Mouse (Mus musculus) neural tube, embryonic 11.5 days (tissue): Measurements from ENCODE around the gene Adgrg3. TPM values are rescaled to one million over a fixed set of nuclear protein-coding genes. Genes with fewer than 3 reads are reported as not detected.
"Not testable (repeated sequence)": the region's sequence is repeated elsewhere in the genome, so short reads cannot be mapped to it uniquely, and the experiment has no call there.

ENCODE experiments used
- ATAC-seq: fragments of 200-750 bp; cut with Nextera tagmentation; 2 replicates; pipeline ENCODE4 v1.8.0; 2017; ENCODE audit warnings: moderate number of reproducible peaks, mild to moderate bottlenecking, moderate TSS enrichment, moderate library complexity; ENCODE audit not compliant: insufficient read depth, low FRiP score, low TSS enrichment
- DNase-seq: peaks from one replicate; pipeline ENCODE4 v3.0.0-alpha.2; 2015; ENCODE audit warnings: low spot score
- H3K27ac ChIP-seq: fragments of 300-500 bp; sonication (generic); 2 replicates; pipeline ENCODE4 v1.5.1; 2014; ENCODE audit warnings: low read depth, mild to moderate bottlenecking, low read length
- H3K27me3 ChIP-seq: fragments of 300-500 bp; sonication (generic); 2 replicates; pipeline ENCODE4 v1.6.1; 2014; ENCODE audit warnings: mild to moderate bottlenecking, low read length, mixed read lengths; ENCODE audit not compliant: control insufficient read depth, insufficient read depth
- H3K36me3 ChIP-seq: fragments of 300-500 bp; sonication (generic); 2 replicates; pipeline ENCODE4 v1.6.1; 2014; ENCODE audit warnings: mild to moderate bottlenecking, low read length, moderate library complexity, mixed read lengths; ENCODE audit not compliant: control insufficient read depth, insufficient read depth
- H3K4me1 ChIP-seq: fragments of 300-500 bp; sonication (generic); 2 replicates; pipeline ENCODE4 v1.6.1; 2014; ENCODE audit warnings: low read length, mixed read lengths; ENCODE audit not compliant: control insufficient read depth, insufficient read depth
- H3K4me2 ChIP-seq: fragments of 300-500 bp; sonication (generic); 2 replicates; pipeline ENCODE4 v1.6.1; 2014; ENCODE audit warnings: low read depth, mild to moderate bottlenecking, moderate library complexity
- H3K4me3 ChIP-seq: fragments of 300-500 bp; sonication (generic); 2 replicates; pipeline ENCODE4 v1.5.1; 2014; ENCODE audit warnings: low read depth, low read length
- H3K9ac ChIP-seq: fragments of 300-500 bp; sonication (generic); 2 replicates; pipeline ENCODE4 v1.6.1; 2014; ENCODE audit warnings: mild to moderate bottlenecking, low read length
- H3K9me3 ChIP-seq: fragments of 300-500 bp; sonication (generic); 2 replicates; pipeline ENCODE4 v1.6.1; 2016; ENCODE audit warnings: low read length; ENCODE audit not compliant: control insufficient read depth
- WGBS: fragments of 180-500 bp; shearing (Covaris S2); extraction: QIAGEN DNeasy Blood & Tissue Kit; methylation state at CpG from one replicate; pipeline ENCODE4 v1.1.7; 2014; 5-methylcytosine and 5-hydroxymethylcytosine counted together
- polyA plus RNA-seq: library from polyadenylated mRNA; unstranded; fragments of >200 nt; fragmentation: Nextera tagmentation; extraction: Ambion mirVana; gene quantifications from 2 replicates; pipeline ENCODE4 v1.2.1, GENCODE M21; 2014

Adgrg3 gene
- polyA plus RNA-seq, 1 experiment from 2014 or later, result 4.1 TPM

DNA sequence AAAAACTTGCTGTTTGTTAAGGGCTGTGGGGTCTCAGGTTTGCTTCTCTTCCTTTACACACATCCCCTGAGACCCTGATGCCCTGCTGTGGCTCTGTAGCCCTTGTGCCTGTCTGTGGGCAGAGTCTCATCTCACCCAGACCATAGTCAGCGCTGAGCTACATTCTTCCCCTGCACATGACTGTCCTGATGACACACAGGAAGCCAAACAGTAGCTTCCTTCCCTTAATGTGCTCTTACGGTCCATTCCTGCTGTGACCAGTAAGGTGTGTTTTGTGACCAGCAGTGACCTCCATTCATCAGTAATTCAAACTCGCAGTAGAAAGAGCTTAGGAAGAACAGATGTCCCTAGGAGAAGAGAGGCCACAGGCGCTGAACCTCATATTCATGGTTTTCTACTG, 6.9 kb downstream of the Adgrg3 start:
- H3K4me1 ChIP-seq, result no peaks in the 10 kb centered on the region; the same call in 1 of the 2 replicates
- no peaks in the 10 kb centered on the region for H3K36me3 ChIP-seq
- H3K27me3 ChIP-seq, result no peaks in the 10 kb centered on the region
- no peaks in the 10 kb centered on the region for H3K9me3 ChIP-seq
- no peak overlapping the region for H3K4me2 ChIP-seq
- no peak for DNase-seq
- no peak for ATAC-seq
- H3K27ac ChIP-seq, result no peak overlapping the region
- 74% methylated on average over 4 of the region's 4 CpGs for WGBS
- H3K9ac ChIP-seq, result no peak overlapping the region
- H3K4me3 ChIP-seq, result no peak overlapping the region

DNA sequence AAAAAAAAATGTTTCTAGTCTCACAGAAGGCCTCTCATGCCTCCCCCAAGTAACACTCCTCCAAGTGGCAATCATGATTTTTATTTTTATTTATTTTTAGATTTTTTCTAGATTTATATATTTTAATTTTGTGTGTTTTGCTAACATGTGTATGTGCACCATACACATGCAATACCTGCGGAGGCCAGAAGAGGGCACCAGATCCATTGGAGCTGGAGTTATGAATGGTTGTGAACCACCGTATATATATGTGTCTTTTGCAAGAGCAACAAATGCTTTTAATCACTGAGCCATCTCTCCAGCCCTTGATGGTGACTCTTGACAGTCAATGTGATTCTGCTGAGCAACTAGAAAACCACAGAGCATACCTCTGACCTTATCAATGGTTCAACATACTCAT, 7.9 kb downstream of the Adgrg3 start:
- WGBS, result 64% methylated on average over 2 of the region's 2 CpGs
- Histone ChIP-seq H3K9ac (no peak overlapping the region), H3K4me3 (no peak overlapping the region), H3K27ac (no peak overlapping the region), H3K27me3 (no peaks in the 10 kb centered on the region), H3K9me3 (no peaks in the 10 kb centered on the region), H3K36me3 (no peaks in the 10 kb centered on the region), H3K4me2 (no peak overlapping the region), H3K4me1 (no peaks in the 10 kb centered on the region; the same call in 1 of the 2 replicates)
- no peak for DNase-seq
- ATAC-seq, result no peak

GRCm38 (mm10) chr8:95028391-95028790, 10.9 kb downstream of the Adgrg3 start:
- not testable (repeated sequence) for H3K9ac ChIP-seq, H3K27ac ChIP-seq

DNA sequence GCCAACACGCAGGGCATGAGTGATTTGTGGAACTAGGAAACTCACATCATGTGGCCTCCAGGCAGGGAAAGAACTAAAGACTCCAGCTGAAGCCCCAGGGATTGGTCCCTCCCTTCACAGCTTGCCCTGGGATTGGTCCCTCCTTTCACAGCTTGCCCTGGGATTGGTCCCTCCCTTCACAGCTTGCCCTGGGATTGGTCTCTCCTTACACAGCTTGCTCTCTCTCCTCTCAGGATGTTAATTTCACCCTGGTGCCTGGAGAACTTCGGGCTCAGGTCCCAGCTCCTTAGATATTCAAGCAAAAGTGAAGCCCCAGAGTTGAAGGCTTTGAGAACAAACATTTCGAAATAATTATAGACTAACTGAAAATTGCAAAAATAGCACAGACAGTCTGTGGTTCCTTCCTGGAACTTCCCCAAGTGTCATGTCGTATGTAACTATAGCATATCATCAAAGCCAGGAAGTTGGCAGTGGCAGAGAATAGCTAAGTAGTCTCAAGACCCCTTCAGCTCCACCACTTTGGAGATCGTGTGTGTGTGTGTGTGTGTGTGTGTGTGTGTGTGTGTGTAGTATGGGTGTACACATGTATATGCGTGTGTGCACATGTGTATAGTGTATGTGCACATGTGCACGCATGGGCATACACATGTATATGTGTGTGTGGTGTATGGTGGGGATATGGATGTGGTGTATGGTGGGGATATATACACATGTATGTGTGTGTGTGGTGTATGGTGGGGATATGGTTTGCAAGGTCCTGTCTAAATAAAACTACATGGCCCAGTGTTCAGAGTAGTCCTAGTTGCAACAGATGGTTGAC, 19.8 kb downstream of the Adgrg3 start:
- DNase-seq, result no peak
- Histone ChIP-seq H3K36me3 (no peaks in the 10 kb centered on the region), H3K4me2 (no peak overlapping the region), H3K27ac (no peak overlapping the region), H3K4me1 (no peaks in the 10 kb centered on the region), H3K9ac (no peak overlapping the region), H3K4me3 (no peak overlapping the region), H3K9me3 (no peaks in the 10 kb centered on the region), H3K27me3 (no peaks in the 10 kb centered on the region)
- no peak for ATAC-seq
- WGBS, result 72% methylated on average over 7 of the region's 7 CpGs

More at GRCm38 (mm10) chr8:95028391-95028790, 10.9 kb downstream of the Adgrg3 start:
- not testable (repeated sequence) for H3K4me3 ChIP-seq, H3K36me3 ChIP-seq, H3K4me1 ChIP-seq, H3K4me2 ChIP-seq, ATAC-seq, H3K9me3 ChIP-seq, H3K27me3 ChIP-seq
- 55% methylated on average over 7 of the region's 7 CpGs for WGBS
- DNase-seq, result peak; percentile 42

DNA sequence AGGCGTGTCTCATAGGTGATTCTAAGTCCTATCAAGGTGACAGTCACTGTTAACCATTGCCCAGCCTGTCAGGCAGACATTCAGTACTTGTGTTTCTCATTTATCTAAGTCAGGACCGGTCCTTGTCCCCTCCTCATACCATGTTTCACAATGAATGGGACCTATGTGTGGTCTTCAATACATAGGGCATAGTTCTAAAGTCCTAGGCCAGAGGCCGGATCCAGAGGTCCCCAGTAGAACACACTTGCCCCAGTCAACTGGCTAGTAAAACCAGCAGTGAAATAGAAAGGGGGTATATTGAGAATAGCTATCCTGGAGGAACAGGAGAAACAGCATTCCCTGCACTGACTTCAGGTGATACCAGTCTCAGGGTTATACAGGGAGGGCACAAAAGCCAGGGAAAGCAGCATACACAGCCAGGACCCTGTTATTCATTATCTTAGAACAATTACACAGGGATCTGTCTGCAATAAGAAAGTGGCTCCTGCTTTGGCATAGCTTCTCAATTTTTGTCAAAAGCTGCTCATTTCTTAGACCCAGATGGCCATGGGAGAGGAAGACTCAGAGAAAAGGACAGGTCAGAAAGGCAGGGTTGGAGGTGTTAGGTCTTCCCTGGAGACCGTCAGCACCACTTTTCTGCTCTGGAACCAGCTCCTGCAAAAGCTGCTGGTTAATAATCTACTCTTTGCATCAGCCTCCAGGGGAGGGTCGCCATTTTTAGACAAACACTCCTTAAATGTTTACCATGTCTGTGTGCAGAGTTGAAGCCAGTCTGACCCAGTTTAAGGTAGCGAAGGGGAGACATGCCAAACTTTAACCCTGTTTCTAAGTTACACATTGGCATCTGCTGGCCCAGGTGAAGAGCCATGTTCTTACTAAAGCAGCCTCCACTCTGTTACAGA, 24.6 kb downstream of the Adgrg3 start:
- Histone ChIP-seq H3K4me2 (no peak overlapping the region), H3K9me3 (no peaks in the 10 kb centered on the region), H3K27me3 (no peaks in the 10 kb centered on the region), H3K36me3 (no peaks in the 10 kb centered on the region), H3K4me1 (no peaks in the 10 kb centered on the region), H3K4me3 (no peak overlapping the region), H3K9ac (no peak overlapping the region), H3K27ac (no peak overlapping the region)
- DNase-seq (no peak), ATAC-seq (no peak)
- 72% methylated on average over 6 of the region's 6 CpGs for WGBS

GRCm38 (mm10) chr8:95044811-95045210, 27.3 kb downstream of the Adgrg3 start:
- Histone ChIP-seq H3K4me2 (no peak overlapping the region), H3K4me3 (no peak overlapping the region), H3K4me1 (no peaks in the 10 kb centered on the region), H3K27ac (no peak overlapping the region), H3K9me3 (no peaks in the 10 kb centered on the region), H3K27me3 (no peaks in the 10 kb centered on the region), H3K9ac (no peak overlapping the region), H3K36me3 (no peaks in the 10 kb centered on the region)
- 67% methylated on average over 4 of the region's 4 CpGs for WGBS
- ATAC-seq (no peak), DNase-seq (no peak)

- 80% methylated on average over 3 of the region's 3 CpGs for WGBS
- DNase-seq, result no peak
- H3K9ac ChIP-seq, result no peak overlapping the region
- no peaks in the 10 kb centered on the region for H3K27me3 ChIP-seq
- no peak overlapping the region for H3K27ac ChIP-seq
- no peaks in the 10 kb centered on the region for H3K36me3 ChIP-seq
- H3K4me1 ChIP-seq, result no peaks in the 10 kb centered on the region
- ATAC-seq, result no peak
- H3K4me2 ChIP-seq, result no peak overlapping the region
- H3K4me3 ChIP-seq, result no peak overlapping the region
- no peaks in the 10 kb centered on the region for H3K9me3 ChIP-seq
Observed at GRCm38 (mm10) chr8:95046982-95047381, 29.5 kb downstream of the Adgrg3 start.

GRCm38 (mm10) chr8:95047884-95048680, 30.6 kb downstream of the Adgrg3 start:
- ATAC-seq, result no peak
- Histone ChIP-seq H3K27ac (no peak overlapping the region), H3K9ac (no peak overlapping the region), H3K27me3 (no peaks in the 10 kb centered on the region), H3K4me1 (no peaks in the 10 kb centered on the region), H3K4me2 (no peak overlapping the region), H3K4me3 (no peak overlapping the region), H3K36me3 (no peaks in the 10 kb centered on the region), H3K9me3 (no peaks in the 10 kb centered on the region)
- DNase-seq, result no peak
- 71% methylated on average over 6 of the region's 6 CpGs for WGBS
